Mouse (Mus musculus) v-Abl transformed pro-B cells (cell line): ENCODE data around the gene Atp6v0a4.

Experiments
- in situ Hi-C, 2 experiments: fragments of 400-800 bp; cut with MboI; formaldehyde crosslinking; loops; one replicate each; pipeline ENCODE4 v1.15.1; 2025; ENCODE audit not compliant: unreplicated experiment in 2 of 2

Gene Atp6v0a4

DNA sequence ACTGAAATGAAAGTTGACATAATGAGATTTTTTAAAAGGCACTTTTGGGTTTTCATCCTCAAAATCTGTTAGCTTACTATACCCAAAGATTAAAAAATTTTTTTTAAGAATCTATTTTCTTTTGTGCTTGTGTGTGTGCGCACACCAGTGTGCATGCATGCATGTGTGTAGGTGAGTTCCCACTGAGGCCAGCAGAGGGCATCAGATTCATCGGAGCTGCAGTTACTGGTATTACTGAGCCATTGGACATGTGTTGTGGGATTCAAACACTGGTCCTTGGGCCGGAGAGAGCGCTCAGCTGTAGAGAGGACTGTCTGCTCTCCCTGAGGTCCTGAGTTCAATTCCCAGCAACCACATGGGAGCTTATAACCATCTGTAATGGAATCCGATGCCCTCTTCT lies 5.5 kb upstream of the Atp6v0a4 start:
- in situ Hi-C loops, result no loop called here

DNA sequence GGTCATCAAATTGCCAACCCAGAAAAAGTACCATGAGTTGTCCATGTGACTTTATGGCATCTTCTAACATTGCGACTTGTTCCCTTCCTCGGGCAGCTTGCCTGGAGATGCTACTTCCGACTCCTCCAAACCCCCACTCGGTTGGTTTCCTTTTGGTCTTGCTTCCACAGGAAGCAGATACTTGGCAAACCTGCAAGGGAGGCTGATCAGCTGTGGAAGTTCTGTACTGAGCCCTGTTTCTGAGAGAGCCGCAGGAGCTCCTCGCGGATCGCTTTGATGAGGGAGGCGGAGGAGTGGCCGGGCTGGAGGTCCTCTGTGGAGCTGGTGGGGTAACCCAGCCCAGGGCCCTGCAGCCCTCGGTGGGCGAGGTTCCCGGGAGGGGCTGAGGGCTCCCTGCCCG lies 3.7 kb upstream of the Atp6v0a4 start:
- in situ Hi-C loops, result no loop called here

DNA sequence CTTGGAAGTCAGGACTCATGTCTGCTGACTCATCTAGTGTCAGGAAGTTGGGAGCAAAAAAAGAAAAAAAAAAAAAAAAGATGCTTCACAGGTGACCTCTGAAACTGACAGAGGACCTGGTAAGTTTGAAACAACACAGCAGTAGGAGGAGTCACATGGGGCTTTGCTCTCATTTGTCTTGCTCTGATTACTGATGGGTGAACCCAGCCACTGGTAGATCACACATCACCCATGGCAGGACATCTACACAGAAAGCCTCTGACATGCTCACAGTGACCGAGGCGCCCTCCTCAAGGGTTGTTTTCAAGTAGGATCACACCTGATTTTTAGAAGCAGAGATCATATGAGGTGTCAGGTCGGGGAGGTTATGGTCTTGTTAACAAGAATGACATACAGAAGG lies 1.1 kb upstream of the Atp6v0a4 start:
- in situ Hi-C loops, result no loop called here

DNA sequence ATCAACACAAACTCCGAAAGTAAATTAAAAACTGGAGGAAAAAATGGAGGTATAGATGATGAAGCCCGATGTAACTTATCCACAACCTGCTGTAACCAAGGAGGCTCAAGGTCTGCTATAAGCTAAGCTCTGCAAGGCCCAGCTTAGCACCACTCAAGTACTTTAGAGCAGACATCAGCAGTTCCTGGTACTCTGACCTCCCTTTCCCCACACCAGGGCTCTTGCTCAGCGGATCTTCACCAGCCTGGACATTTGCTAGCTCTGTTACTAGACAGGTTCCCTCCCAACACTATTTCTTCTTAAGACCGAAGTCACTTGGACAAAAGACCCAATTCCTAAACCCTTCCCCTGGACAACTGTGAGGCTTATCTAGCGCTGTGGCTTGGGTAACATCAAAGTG lies 496 bp upstream of the Atp6v0a4 start:
- in situ Hi-C loops, result loop anchor here in 1 of 2 experiments (25.0 kb wide), 1 partner anchor 1013 kb away; no protein-coding TSS in a partner anchor

DNA sequence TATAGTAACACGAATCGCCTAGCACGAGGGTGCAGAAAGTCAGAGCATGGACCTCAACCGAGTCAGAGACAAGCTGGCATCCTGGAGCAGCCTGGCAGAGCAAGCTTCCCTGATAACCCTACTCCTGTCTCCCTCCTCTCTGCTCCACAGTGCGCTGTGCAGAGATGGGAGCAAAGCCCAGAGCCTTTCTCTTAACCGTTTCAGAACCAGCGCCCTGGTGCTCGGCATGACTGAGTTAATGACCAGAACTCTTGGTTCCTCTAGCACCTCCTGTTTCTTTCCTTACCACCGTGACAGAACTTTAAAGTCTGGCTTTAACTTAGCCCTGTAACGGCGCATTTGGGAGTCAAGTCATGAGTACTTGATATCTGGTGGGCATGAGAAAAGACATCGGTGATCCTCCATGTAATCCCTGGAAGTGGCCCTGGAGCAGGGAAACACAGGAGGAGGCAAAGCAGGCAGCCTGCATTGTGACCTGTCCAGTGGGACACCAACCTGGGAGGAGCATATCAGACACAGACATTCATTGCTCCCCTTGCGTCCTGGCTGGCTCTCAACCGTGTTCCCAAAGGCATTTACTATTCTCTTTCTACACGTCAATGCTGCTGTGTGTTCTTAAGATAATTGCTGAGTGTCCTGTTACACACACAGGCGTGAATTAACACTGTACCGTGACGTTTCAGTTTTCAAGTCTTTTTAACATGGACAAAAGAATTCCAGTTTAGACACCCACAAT lies 747 bp downstream of the Atp6v0a4 start:
- in situ Hi-C loops, result loop anchor here in 1 of 2 experiments (25.0 kb wide), 1 partner anchor 1011 kb away; no protein-coding TSS in a partner anchor

DNA sequence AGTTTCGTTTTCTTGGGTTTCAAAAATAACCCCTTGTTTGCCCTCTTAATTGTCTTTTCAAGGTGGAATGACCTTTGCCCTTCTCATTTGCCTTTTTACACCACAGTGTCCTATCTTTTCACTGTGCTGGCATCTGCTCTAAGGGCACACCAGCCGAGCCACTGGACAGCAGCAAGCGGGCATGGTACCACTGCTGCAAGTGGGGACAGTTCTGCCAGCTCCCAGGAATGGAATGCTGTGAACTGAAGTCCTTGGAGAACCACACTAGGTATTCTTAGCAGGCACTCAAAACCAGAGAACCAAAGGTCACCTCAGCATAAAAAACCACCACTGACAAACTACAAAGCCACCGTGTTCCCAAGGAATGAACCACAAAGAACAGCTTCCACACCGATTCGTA lies 1.6 kb downstream of the Atp6v0a4 start:
- in situ Hi-C loops, result loop anchor here in 1 of 2 experiments (25.0 kb wide), 1 partner anchor 1010 kb away; no protein-coding TSS in a partner anchor

DNA sequence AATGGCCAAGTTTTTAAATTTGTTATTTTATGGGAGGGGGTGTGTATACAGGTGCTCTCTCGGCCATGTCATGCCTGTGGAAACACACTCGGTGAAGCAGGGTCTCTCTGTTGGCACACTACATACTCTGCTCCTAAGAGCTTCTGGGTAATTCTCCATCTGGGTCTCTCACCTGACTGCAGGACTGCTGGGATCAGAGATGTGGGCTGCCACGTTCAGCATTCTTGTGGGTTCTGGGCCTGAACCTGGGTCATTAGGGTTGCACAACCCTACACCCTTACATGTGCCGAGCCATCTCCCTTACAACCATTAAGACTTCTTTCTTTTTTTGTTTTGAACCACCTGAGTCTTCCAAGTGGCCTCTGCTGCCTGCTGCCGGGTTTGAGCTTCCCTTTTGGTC lies 2.5 kb downstream of the Atp6v0a4 start:
- in situ Hi-C loops, result loop anchor here in 1 of 2 experiments (25.0 kb wide), 1 partner anchor 1010 kb away; no protein-coding TSS in a partner anchor

DNA sequence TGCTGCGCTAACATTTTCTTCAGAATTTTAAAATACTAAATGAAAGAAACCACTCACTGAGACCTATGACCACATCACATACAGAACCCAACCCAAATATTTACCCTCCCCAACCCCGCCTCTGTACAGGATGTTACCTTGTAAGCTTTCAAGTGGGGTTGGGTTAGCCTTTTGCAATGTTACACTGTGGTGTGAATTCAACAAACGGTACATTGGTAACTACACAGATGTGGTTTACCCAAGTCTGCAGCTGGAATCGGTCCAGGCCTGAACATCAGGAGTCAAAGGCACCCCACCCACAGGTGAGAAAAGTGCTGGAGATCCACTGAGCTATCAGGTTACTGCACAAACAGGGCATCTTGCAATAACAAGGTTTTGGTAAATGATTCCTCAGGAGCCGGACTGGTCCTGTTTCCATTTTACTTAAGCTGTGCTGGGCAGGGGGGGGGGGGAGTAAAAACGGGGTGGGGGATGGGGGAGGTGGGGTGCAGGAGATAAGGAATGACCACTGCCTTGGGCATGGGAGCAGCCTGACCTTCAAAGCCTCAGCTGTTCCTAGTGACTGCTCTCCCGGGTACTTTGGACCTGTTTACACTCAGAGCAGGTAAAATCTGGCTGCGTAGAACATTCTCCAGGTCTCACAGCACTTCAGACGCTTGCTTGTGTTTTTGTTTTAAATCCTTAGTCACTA lies 3.6 kb downstream of the Atp6v0a4 start:
- in situ Hi-C loops, result loop anchor here in 1 of 2 experiments (25.0 kb wide), 1 partner anchor 1009 kb away; no protein-coding TSS in a partner anchor

DNA sequence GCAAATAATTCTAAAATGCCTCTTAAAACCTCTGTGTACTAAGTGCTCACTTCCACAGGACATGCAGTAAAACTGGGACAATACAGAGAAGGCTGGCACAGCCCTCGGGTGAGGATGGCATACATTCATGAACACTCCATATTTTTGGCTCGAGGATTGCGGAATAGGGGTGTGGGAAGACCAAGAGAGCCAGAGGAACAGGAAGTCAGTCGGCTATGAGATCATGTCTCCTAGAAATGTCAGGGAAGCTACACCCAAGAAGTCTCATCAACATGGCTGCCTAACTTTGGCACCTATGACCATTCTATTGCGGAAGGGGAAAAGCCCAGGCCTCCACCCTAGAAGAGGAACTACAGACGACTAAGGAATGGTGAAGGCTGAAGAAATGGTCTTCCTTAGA lies 6.0 kb downstream of the Atp6v0a4 start:
- in situ Hi-C loops, result loop anchor here in 1 of 2 experiments (25.0 kb wide), 1 partner anchor 1006 kb away; no protein-coding TSS in a partner anchor

DNA sequence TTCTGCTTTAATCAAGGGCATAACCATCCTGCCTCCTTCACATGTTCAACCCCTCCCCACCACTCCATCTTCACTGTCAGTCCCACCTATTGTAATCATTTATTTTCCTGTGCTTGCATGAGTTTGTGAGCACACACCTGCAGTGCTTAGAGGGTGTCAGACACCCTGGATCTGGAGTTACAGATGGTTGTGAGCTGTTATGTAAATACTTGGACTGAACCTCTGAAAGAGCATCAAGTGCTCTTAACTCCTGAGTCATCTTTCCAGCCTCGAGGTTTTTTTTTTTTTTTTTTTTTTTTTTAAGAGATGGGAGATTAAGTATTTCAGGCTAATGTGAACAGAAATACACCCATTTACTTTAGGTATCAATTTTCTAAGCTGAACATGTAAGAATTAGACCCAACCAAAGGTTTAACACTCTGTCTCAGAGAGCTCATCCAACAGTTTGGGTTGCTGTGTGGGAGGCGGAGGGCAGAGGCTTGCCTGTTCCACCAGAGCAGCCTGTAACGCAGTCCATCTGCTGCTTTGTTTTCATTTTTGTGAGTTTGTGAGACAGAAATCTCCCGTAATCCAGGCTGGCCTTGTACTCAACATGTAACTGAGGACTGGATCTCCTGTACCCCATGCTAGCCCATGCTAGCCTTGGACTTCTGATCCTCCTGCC lies 8.1 kb downstream of the Atp6v0a4 start:
- in situ Hi-C loops, result loop anchor here in 1 of 2 experiments (25.0 kb wide), 1 partner anchor 1004 kb away; no protein-coding TSS in a partner anchor

DNA sequence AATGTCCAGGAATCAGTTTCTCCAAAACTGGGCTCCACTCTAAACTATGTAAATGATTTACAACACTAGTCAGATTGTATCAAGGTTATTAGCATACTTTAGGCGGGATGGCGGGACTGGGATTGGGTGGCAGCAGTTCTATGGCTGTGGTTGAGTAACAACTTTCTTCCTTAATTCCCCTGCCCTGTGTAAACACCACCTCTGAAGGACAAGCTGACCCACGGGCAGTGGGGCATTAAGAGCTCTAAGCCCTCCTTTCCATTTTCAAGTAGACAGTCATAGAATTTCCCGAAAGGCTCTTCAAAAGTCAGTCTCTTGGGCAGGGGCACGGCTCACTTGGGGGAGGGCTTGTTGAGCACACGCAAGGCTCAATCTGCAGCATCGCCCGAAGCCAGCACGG lies 13.5 kb downstream of the Atp6v0a4 start:
- in situ Hi-C loops, result loop anchor here in 1 of 2 experiments (25.0 kb wide), 1 partner anchor 999 kb away; no protein-coding TSS in a partner anchor

DNA sequence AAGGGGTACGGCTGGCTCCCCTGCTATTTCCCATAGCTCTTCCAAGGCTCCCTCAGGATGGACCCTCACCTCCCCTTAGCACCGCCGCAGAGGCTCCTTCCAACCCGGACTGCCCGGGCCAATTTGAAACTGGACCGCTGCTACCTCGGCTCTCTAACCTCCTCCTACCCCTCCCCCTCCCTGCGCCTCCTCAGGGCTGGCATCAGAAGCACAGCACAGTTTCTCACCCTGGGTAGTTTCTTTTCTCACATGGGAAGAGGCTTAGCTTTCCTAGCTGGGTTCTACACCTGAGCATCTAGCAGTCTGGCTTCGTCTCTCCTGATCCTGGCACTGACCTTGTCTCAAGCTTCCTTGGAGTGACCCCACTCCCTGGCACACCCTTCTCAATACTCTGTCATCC lies 14.5 kb downstream of the Atp6v0a4 start:
- in situ Hi-C loops, result loop anchor here in 1 of 2 experiments (25.0 kb wide), 1 partner anchor 998 kb away; no protein-coding TSS in a partner anchor

DNA sequence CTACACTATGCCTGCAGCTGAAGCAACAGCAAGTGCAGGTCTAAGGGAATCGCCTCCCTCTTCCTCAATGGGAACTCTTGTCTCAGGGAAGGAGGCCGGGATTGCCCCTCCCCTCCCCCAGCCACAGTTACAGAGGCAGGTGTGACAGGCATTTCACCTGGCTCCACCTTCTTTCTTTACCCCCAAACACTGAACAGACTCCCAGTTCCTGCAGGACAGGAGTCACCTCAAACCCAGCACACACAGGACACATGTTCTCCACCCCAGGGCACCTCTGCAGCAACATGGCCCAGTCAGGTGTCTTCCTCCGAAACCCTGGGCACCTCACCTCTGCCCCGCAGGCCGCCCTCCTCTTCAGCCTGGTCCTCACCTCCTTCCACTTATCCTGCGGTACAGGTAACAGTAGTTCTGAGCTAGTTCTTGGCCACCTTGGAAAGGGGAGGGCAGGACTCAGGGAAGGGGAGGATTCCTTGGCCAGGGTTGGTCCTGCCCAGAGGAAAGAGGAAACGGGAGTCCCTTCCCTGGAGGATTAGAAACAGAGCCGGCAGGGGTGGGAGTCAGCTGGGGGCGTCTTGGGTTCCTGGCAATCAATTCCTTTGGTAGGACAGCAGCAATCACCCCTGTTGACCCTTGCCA lies 15.1 kb downstream of the Atp6v0a4 start, which contains the start of gene Tmem213:
Gene Tmem213, plus strand, starts transcription at position 96 of the 636 bp plus-strand sequence.
- in situ Hi-C loops, result loop anchor here in 1 of 2 experiments (25.0 kb wide), 1 partner anchor 997 kb away; no protein-coding TSS in a partner anchor

DNA sequence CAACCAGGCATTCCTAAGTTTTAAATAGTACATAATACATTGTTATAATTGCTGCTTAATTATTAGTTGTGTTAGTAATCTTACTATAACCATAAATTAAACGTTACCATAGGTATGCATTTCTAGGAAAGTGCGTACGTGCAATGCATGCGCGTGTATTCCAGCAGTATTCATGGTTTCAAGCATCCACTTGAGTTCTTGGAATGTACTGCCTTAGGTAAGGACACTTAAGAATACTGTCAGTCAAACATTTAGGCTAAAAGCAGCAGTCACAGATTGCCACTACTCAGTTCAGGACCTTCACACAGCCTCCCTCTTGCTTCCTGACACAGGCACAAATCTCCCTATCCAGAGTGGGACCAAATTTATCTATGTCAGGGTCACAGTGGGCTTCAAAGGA lies 15.9 kb downstream of the Atp6v0a4 start:
- in situ Hi-C loops, result loop anchor here in 1 of 2 experiments (25.0 kb wide), 1 partner anchor 996 kb away; no protein-coding TSS in a partner anchor

DNA sequence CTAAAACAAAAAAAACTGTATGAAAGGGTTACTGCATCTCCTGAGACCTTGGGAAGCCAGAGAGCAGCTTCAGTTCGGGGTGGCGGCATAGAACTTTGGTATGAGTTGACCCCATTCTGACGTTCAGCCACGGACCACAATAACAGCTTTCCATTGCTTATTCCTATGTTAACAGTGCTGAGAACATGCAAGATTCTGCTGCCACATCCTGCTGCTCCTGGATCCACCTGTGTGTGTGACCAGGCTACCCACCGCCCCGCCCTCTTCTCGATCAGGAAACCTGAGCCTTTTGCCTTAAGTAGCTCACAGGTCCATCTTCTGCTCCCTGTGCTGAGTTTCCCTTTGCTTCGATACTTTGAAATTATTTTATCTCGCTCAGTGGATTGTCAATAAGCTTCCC lies 18.5 kb downstream of the Atp6v0a4 start:
- in situ Hi-C loops, result loop anchor here in 1 of 2 experiments (25.0 kb wide), 1 partner anchor 994 kb away; no protein-coding TSS in a partner anchor

DNA sequence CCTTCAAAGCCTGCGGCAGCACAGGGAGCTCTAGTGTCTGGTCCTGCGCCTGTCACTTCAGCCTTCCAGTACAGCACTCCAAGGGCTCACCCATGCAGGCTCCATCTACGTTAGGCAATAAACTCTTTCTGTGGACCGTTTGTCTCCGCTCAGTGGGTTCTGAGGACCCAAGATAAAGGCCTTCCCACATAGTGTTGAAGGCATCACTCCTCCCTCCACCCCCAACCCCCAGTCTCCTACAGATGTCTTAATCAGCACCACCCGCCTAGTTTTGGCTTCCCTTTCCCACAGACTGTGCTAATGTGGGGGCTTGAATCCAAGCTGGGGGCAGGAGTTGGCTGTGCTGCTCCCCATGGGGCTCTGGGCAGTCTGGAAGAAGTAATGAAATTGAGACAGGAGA lies 20.6 kb downstream of the Atp6v0a4 start:
- in situ Hi-C loops, result loop anchor here in 1 of 2 experiments (25.0 kb wide), 1 partner anchor 991 kb away; no protein-coding TSS in a partner anchor

DNA sequence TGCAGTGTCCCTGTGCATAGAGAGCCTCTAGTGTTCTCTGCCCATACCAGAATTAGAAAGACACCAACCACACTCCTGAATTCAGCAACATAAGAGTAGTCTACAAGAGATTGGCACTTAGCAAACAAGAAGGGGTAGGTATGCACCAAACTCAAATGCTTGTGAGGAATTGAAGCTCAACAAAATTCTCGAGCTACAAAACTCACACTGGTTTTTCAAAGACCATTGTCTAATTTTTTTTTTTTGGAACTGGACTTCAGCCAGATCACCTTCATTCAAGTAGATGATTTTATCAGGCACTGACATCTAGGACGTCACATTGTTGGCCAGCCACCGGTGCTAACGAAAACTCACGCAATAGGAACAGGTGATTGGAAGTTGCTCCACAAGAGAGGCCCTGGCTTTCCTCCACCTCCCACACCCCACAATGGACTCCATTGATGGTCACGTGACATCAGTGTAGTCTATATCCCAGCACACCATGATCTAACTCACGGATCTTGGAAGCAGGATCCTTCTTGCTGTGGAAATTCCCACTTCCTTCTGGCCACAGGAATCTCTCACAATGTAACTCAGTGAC lies 22.1 kb downstream of the Atp6v0a4 start:
- in situ Hi-C loops, result loop anchor here in 1 of 2 experiments (25.0 kb wide), 1 partner anchor 990 kb away; no protein-coding TSS in a partner anchor

DNA sequence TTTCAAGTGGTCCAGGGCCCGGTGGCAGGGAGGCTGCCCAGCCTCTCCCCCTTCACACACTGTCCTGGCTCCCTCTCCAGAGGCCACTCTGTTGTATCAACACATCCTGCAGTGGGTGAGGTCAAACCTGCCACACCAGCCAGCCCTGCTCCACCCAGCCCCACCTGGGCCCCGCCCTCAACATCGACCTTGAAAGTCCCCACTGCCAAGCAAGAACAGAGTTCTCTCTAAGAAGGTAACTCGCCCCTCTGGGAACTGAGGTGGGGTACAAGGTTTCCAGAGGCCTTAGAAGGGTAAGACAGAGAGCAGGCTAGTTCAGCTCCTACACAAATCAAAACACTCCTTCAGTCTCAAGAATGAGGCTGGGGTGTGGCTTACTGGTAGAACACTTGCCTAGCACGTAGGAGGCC lies 27.4 kb downstream of the Atp6v0a4 start:
- in situ Hi-C loops, result no loop called here

DNA sequence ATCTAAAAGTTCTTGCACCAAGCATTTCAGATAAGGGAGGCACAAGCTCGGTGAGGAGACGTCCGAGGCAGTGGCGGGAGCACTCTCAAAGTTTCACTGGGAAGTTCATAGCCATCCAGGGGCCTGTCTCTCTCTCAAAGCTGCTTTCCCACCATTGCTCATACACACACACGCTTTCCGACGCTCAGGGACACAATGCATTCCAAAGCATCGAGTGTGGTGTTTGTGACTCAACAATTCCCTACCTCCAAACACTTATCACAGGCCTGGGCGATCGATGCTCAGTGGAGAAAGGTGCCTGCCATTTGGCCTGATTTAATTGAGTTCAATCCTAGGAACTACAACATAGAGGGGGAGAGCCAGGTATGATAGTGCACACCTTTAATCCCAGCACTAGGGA lies 29.7 kb downstream of the Atp6v0a4 start:
- in situ Hi-C loops, result no loop called here
